ENCODE assay signal across 9 mouse cellular contexts in genomic region chr3:20155476-20155875, GRCm38 (mm10). TPM values are rescaled to one million over a fixed set of nuclear protein-coding genes. Genes with fewer than 3 reads are reported as not detected.
A peak's percentile ranks its signal among the peaks of the same experiment; 100 is the strongest.
DNase-seq lines count a peak whose midpoint lies in the region; ATAC-seq lines count a peak whose summit lies in the region.
"Had no signal": no experiment of that assay in that cellular context is flagged by ENCODE, and none has a peak within 500 bp of the region (broad histone marks: within the 10 kb centered on the region; RNA-seq: fewer than 3 reads in every experiment).

No protein-coding gene starts in this region.

- peaks cover 6% of the 10 kb centered on the region; the same call in 1 of the 2 replicates for H3K4me1 ChIP-seq in kidney, embryonic 15.5 days
- H3K4me1 ChIP-seq in embryonic facial prominence, embryonic 15.5 days, result 0 out of 2 replicates have a peak, but pooled peaks cover 3% of the 10 kb centered on the region
- H3K4me1 ChIP-seq in limb, embryonic 11.5 days (ENCODE audit: control insufficient read depth, insufficient read depth, low read length), result 0 out of 2 replicates have a peak, but pooled peaks cover 2% of the 10 kb centered on the region

- H3K4me3 ChIP-seq in kidney, embryonic 15.5 days (replicated peaks), result peak overlapping the region; percentile 66; the same call in 1 of the 2 replicates
- H3K4me3 ChIP-seq in embryonic facial prominence, embryonic 15.5 days (replicated peaks), result peak overlapping the region; percentile 67
- H3K4me3 ChIP-seq in limb, embryonic 11.5 days (ENCODE audit: low read depth, low read length), result no peak overlapping the region

- no peaks in the 10 kb centered on the region for H3K36me3 ChIP-seq in kidney, embryonic 15.5 days
- no peaks in the 10 kb centered on the region for H3K36me3 ChIP-seq in embryonic facial prominence, embryonic 15.5 days
- H3K36me3 ChIP-seq in limb, embryonic 11.5 days (ENCODE audit: control insufficient read depth, insufficient read depth, low read length), result no peaks in the 10 kb centered on the region

- no peak overlapping the region for H3K9ac ChIP-seq in kidney, embryonic 15.5 days
- no peak overlapping the region for H3K9ac ChIP-seq in embryonic facial prominence, embryonic 15.5 days
- H3K9ac ChIP-seq in limb, embryonic 11.5 days (ENCODE audit: low read length), result no peak overlapping the region

- ATAC-seq in kidney, embryonic 15.5 days (replicated peaks; ENCODE audit: low FRiP score), result no peak
- ATAC-seq in embryonic facial prominence, embryonic 15.5 days (ENCODE audit: insufficient number of reproducible peaks, low FRiP score, low TSS enrichment, low read depth), result no peak
- no peak; the same call in 1 of the 2 replicates for ATAC-seq in limb, embryonic 11.5 days (ENCODE audit: insufficient number of reproducible peaks, low FRiP score, low TSS enrichment, low read depth)
- ATAC-seq in monocyte, adult 5-6 weeks (replicated peaks; ENCODE audit: insufficient number of reproducible peaks, low FRiP score, low TSS enrichment, poor library complexity, severe bottlenecking), result peak; percentile 58

- H3K4me2 ChIP-seq in kidney, embryonic 15.5 days, result peak overlapping the region; percentile 88
- peak overlapping the region; percentile 81; the same call in 1 of the 2 replicates for H3K4me2 ChIP-seq in embryonic facial prominence, embryonic 15.5 days (replicated peaks)
- peak overlapping the region; percentile 88; the same call in 1 of the 2 replicates for H3K4me2 ChIP-seq in limb, embryonic 11.5 days (ENCODE audit: low read depth, severe bottlenecking)

- DNase-seq in kidney, postnatal 14 days, result no peak
- DNase-seq in limb, embryonic 11.5 days (ENCODE audit: low spot score), result no peak
- DNase-seq in frontal cortex, adult 2 months (ENCODE audit: extremely low spot score in 1 of 2, low spot score in 1 of 2), result no peak
- no peak for DNase-seq in urinary bladder, adult 2 months (ENCODE audit: low spot score)
- no peak for DNase-seq in left cerebral cortex, postnatal 4 days

- WGBS in kidney, embryonic 15.5 days, result 73% methylated on average over 6 of the region's 6 CpGs
- 79% methylated on average over 6 of the region's 6 CpGs for WGBS in embryonic facial prominence, embryonic 15.5 days
- 86% methylated on average over 6 of the region's 6 CpGs for WGBS in limb, embryonic 11.5 days

- intact Hi-C loops in left cerebral cortex, postnatal 4 days (cut with DNase I), result no loop called here

- H3K9me3 ChIP-seq in kidney, embryonic 15.5 days (replicated peaks), result peaks cover 4% of the 10 kb centered on the region
- H3K9me3 ChIP-seq in embryonic facial prominence, embryonic 15.5 days (replicated peaks), result 0 out of 2 replicates have a peak, but pooled peaks cover 5% of the 10 kb centered on the region
- no peaks in the 10 kb centered on the region for H3K9me3 ChIP-seq in limb, embryonic 11.5 days (ENCODE audit: control insufficient read depth, low read length)

- H3K27me3 ChIP-seq in kidney, embryonic 15.5 days, result no peaks in the 10 kb centered on the region
- H3K27me3 ChIP-seq in embryonic facial prominence, embryonic 15.5 days, result no peaks in the 10 kb centered on the region
- no peaks in the 10 kb centered on the region for H3K27me3 ChIP-seq in limb, embryonic 11.5 days (ENCODE audit: control insufficient read depth, insufficient read depth, low read length)
- H3K27me3 ChIP-seq: Patski had no signal

- H3K27ac ChIP-seq in kidney, embryonic 15.5 days, result no peak overlapping the region
- no peak overlapping the region for H3K27ac ChIP-seq in embryonic facial prominence, embryonic 15.5 days (replicated peaks)
- H3K27ac ChIP-seq in limb, embryonic 11.5 days (replicated peaks; ENCODE audit: low read depth, low read length), result no peak overlapping the region

RNA-seq across cellular contexts. Expression of gene Gyg, which starts 0.4 kb away (rescaled TPM):
- polyA plus RNA-seq in kidney, embryonic 15.5 days (2015; fragmentation: Nextera tagmentation; extraction: Ambion mirVana), result 39.0 and 39.9 TPM in 2 replicates
- 39.1 and 41.8 TPM in 2 replicates for polyA plus RNA-seq in embryonic facial prominence, embryonic 15.5 days (2015; fragmentation: Nextera tagmentation; extraction: Ambion mirVana)
- polyA plus RNA-seq in limb, embryonic 11.5 days (2014; fragmentation: Nextera tagmentation; extraction: Ambion mirVana), result 39.0 and 44.9 TPM in 2 replicates
- total RNA-seq in monocyte, adult 5-6 weeks (2017), result 43.3 to 50.7 TPM (median 50.6 TPM) in 3 replicates
- polyA plus RNA-seq in frontal cortex, adult 2 months (2012; rRNA removed), result 34.6 and 39.6 TPM in 2 replicates
- polyA plus RNA-seq in urinary bladder, adult 2 months (2012; rRNA removed), result 45.2 and 52.0 TPM in 2 replicates
- total RNA-seq in left cerebral cortex, postnatal 4 days (2021), result 10 to 100 TPM; 52.5 to 56.4 TPM
